Mouse (Mus musculus) embryonic facial prominence, embryonic 11.5 days (tissue): ENCODE data around the gene Mrpl2. TPM values are rescaled to one million over a fixed set of nuclear protein-coding genes. Genes with fewer than 3 reads are reported as not detected.

Experiments
- ATAC-seq: fragments of 200-750 bp; cut with Nextera tagmentation; replicated peaks from 2 replicates; pipeline ENCODE4 v1.8.0; 2017; ENCODE audit warnings: low read depth; ENCODE audit not compliant: insufficient number of reproducible peaks, low FRiP score, low TSS enrichment
- DNase-seq: peaks from one replicate; pipeline ENCODE4 v3.0.0-alpha.2; 2015; ENCODE audit warnings: low spot score
- H3K27ac ChIP-seq: fragments of 300-500 bp; sonication (generic); replicated peaks from 2 replicates; pipeline ENCODE4 v1.5.1; 2014; ENCODE audit warnings: mild to moderate bottlenecking, low read depth, low read length, control low read depth
- H3K27me3 ChIP-seq: fragments of 300-500 bp; sonication (generic); 2 replicates; pipeline ENCODE4 v1.6.1; 2014; ENCODE audit warnings: mild to moderate bottlenecking, low read length, moderate library complexity, mixed read lengths; ENCODE audit not compliant: control insufficient read depth, insufficient read depth
- H3K36me3 ChIP-seq: fragments of 300-500 bp; sonication (generic); replicated peaks from 2 replicates; pipeline ENCODE4 v1.6.1; 2014; ENCODE audit warnings: low read depth, mild to moderate bottlenecking, low read length, moderate library complexity, mixed read lengths; ENCODE audit not compliant: control insufficient read depth, insufficient read depth
- H3K4me1 ChIP-seq: fragments of 300-500 bp; sonication (generic); 2 replicates; pipeline ENCODE4 v1.6.1; 2014; ENCODE audit warnings: low read length, mixed read lengths; ENCODE audit not compliant: control insufficient read depth, insufficient read depth
- H3K4me2 ChIP-seq: fragments of 300-500 bp; sonication (generic); 2 replicates; pipeline ENCODE4 v1.6.1; 2014; ENCODE audit warnings: low read depth, mild to moderate bottlenecking, control low read depth, low read length, moderate library complexity
- H3K4me3 ChIP-seq: fragments of 300-500 bp; sonication (generic); 2 replicates; pipeline ENCODE4 v1.5.1; 2014; ENCODE audit warnings: low read depth, low read length, control low read depth
- H3K9ac ChIP-seq: fragments of 300-500 bp; sonication (generic); replicated peaks from 2 replicates; pipeline ENCODE4 v1.6.1; 2014; ENCODE audit warnings: mild to moderate bottlenecking, control low read depth, low read length
- H3K9me3 ChIP-seq: fragments of 300-500 bp; sonication (generic); replicated peaks from 2 replicates; pipeline ENCODE4 v1.6.1; 2016; ENCODE audit warnings: mild to moderate bottlenecking, low read length, inconsistent platforms, mixed read lengths; ENCODE audit not compliant: control insufficient read depth
- WGBS: fragments of 180-500 bp; shearing (Covaris S2); extraction: QIAGEN DNeasy Blood & Tissue Kit; methylation state at CpG from one replicate; pipeline ENCODE4 v1.1.7; 2014; 5-methylcytosine and 5-hydroxymethylcytosine counted together
- polyA plus RNA-seq: library from polyadenylated mRNA; unstranded; fragments of >200 nt; fragmentation: Nextera tagmentation; extraction: Ambion mirVana; gene quantifications from 2 replicates; pipeline ENCODE4 v1.2.1, GENCODE M21; 2014

Mrpl2 gene
- polyA plus RNA-seq, 1 experiment from 2014 or later = 117 TPM

GRCm38 (mm10) chr17:46644916-46645475 is 1.0 kb upstream of the Mrpl2 start:
- Histone ChIP-seq H3K27ac (no peak overlapping the region), H3K4me2 (peak overlapping the region; percentile 93), H3K36me3 (no peaks in the 10 kb centered on the region), H3K4me1 (peaks cover 3% of the 10 kb centered on the region), H3K9ac (peak overlapping the region; percentile 50), H3K9me3 (no peaks in the 10 kb centered on the region), H3K4me3 (peak overlapping the region; percentile 64), H3K27me3 (no peaks in the 10 kb centered on the region)
- no peak for DNase-seq
- no peak for ATAC-seq
- 16% methylated on average over 11 of the region's 11 CpGs for WGBS

- DNase-seq (no peak), ATAC-seq (no peak)
- Histone ChIP-seq H3K36me3 (no peaks in the 10 kb centered on the region), H3K27ac (no peak overlapping the region; the same call in 1 of the 2 replicates), H3K9ac (peak overlapping the region; percentile 58), H3K27me3 (no peaks in the 10 kb centered on the region), H3K4me3 (peak overlapping the region; percentile 64), H3K4me1 (peaks cover 6% of the 10 kb centered on the region), H3K9me3 (no peaks in the 10 kb centered on the region), H3K4me2 (peak overlapping the region; percentile 75)
- 0% methylated on average over 19 of the region's 19 CpGs for WGBS
Observed at GRCm38 (mm10) chr17:46646322-46646662, 263 bp downstream of the Mrpl2 start.

GRCm38 (mm10) chr17:46647279-46647678 is 1.2 kb downstream of the Mrpl2 start:
- Histone ChIP-seq H3K36me3 (no peaks in the 10 kb centered on the region), H3K27ac (no peak overlapping the region), H3K4me3 (no peak overlapping the region), H3K4me1 (peaks cover 12% of the 10 kb centered on the region), H3K4me2 (no peak overlapping the region), H3K27me3 (no peaks in the 10 kb centered on the region), H3K9me3 (no peaks in the 10 kb centered on the region), H3K9ac (no peak overlapping the region)
- DNase-seq = no peak
- ATAC-seq = no peak
- WGBS = 90% methylated on average over 7 of the region's 7 CpGs

- no peaks in the 10 kb centered on the region for H3K27me3 ChIP-seq
- no peak overlapping the region for H3K9ac ChIP-seq
- no peak overlapping the region for H3K4me2 ChIP-seq
- 92% methylated on average over 9 of the region's 9 CpGs for WGBS
- no peak overlapping the region for H3K27ac ChIP-seq
- H3K9me3 ChIP-seq = no peaks in the 10 kb centered on the region
- H3K4me3 ChIP-seq = no peak overlapping the region
- ATAC-seq (no peak), DNase-seq (no peak)
- peaks cover 13% of the 10 kb centered on the region for H3K4me1 ChIP-seq
- H3K36me3 ChIP-seq = peaks cover under 1% of the 10 kb centered on the region; the same call in 1 of the 2 replicates
Observed at GRCm38 (mm10) chr17:46648436-46648835, 2.4 kb downstream of the Mrpl2 start.

GRCm38 (mm10) chr17:46649811-46650210 is 3.8 kb downstream of the Mrpl2 start:
- Histone ChIP-seq H3K27me3 (no peaks in the 10 kb centered on the region), H3K36me3 (peaks cover 6% of the 10 kb centered on the region), H3K4me1 (peaks cover 13% of the 10 kb centered on the region), H3K9me3 (no peaks in the 10 kb centered on the region), H3K9ac (peak overlapping the region; percentile 96), H3K27ac (peak overlapping the region; percentile 93), H3K4me2 (peak overlapping the region; percentile 84), H3K4me3 (peak overlapping the region; percentile 68)
- 39% methylated on average over 15 of the region's 15 CpGs for WGBS
- no peak for ATAC-seq
- DNase-seq = peak; percentile 13

- DNase-seq = peak; percentile 96
- Histone ChIP-seq H3K4me3 (peak within 1 kb of the TSS; percentile 68), H3K27ac (peak within 1 kb of the TSS; percentile 93), H3K9ac (peak within 1 kb of the TSS; percentile 96), H3K27me3 (no peaks in the 10 kb centered on the region), H3K36me3 (peaks cover 7% of the 10 kb centered on the region), H3K4me1 (peaks cover 13% of the 10 kb centered on the region), H3K9me3 (no peaks in the 10 kb centered on the region), H3K4me2 (peak within 1 kb of the TSS; percentile 84)
- ATAC-seq = peak; percentile 91
- WGBS = under 1% methylated on average over 48 of the region's 58 CpGs
Observed at GRCm38 (mm10) chr17:46650232-46651031, 4.4 kb downstream of the Mrpl2 start, which contains the start of gene Cul7. Gene Cul7 (plus strand): TSS chr17:46650337.

GRCm38 (mm10) chr17:46651292-46651691 is 5.3 kb downstream of the Mrpl2 start:
- Histone ChIP-seq H3K4me1 (peaks cover 13% of the 10 kb centered on the region), H3K36me3 (peaks cover 10% of the 10 kb centered on the region), H3K4me2 (peak overlapping the region; percentile 84), H3K9ac (peak overlapping the region; percentile 96), H3K27ac (peak overlapping the region; percentile 93), H3K27me3 (no peaks in the 10 kb centered on the region), H3K4me3 (peak overlapping the region; percentile 68), H3K9me3 (no peaks in the 10 kb centered on the region)
- DNase-seq (no peak), ATAC-seq (no peak)
- WGBS = 75% methylated on average over 17 of the region's 17 CpGs
